8 mouse cellular contexts compared by ENCODE assay signal in the genomic region with DNA sequence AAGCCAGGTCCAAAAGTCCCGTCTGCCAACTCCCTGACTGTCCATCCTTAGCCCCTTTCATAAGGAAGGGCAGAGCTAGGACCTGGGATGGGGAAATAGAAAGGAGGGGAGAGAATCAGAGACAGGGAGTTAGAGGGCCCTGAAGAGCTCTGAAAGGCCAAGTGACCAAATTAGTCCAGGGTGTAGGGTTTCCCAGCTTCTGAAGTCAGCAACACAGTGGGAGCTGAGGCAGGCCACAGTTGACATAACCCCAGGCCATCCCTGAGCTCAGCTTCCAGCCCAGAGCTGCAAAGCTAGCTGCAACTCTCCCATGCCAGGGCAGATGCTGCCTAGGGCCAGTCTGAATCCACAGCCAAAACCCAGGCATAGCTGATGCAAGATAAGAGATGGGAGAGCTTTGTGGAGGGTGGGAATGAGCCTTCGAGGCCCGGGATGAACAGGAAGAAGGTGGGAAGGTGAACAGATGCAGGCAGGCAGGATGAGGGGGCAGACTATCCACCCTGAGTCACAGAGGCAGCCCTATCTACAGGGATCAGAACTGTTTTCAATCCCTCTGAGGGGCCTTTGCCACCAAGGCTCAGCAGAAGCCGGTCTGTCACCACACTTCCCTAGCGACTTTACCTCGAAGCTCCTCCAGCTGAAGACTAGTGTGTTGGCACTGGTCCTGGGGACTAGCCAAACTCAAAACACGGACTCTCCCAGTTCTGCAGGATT. TPM values are rescaled to one million over a fixed set of nuclear protein-coding genes. Genes with fewer than 3 reads are reported as not detected.
DNase-seq lines count a peak whose midpoint lies in the region; ATAC-seq and TF ChIP-seq lines count a peak whose summit lies in the region.

No protein-coding gene starts in this region.

- peaks cover 11% of the 10 kb centered on the region for H3K4me1 ChIP-seq in spleen, adult 2 months (ENCODE audit: control insufficient read depth, insufficient read depth, insufficient read length)
- H3K4me1 ChIP-seq in liver, embryonic 13.5 days (replicated peaks), result peaks cover 71% of the 10 kb centered on the region
- peaks cover 81% of the 10 kb centered on the region for H3K4me1 ChIP-seq in stomach, embryonic 16.5 days (ENCODE audit: control insufficient read depth, insufficient read depth, low read length)

- ATAC-seq in liver, embryonic 13.5 days (ENCODE audit: low read depth), result no peak
- ATAC-seq in stomach, embryonic 16.5 days (ENCODE audit: insufficient read depth, low FRiP score), result no peak

- H3K27ac ChIP-seq in spleen, adult 2 months (ENCODE audit: insufficient read depth, low read length), result no peak overlapping the region
- no peak overlapping the region for H3K27ac ChIP-seq in liver, embryonic 13.5 days
- H3K27ac ChIP-seq in stomach, embryonic 16.5 days (ENCODE audit: low read length), result peak overlapping the region; percentile 7; the same call in 1 of the 2 replicates

- no peaks in the 10 kb centered on the region for H3K9me3 ChIP-seq in liver, embryonic 13.5 days (replicated peaks)
- H3K9me3 ChIP-seq in stomach, embryonic 16.5 days (replicated peaks; ENCODE audit: control insufficient read depth, low read length), result no peaks in the 10 kb centered on the region

- peaks cover 16% of the 10 kb centered on the region for H3K27me3 ChIP-seq in spleen, adult 2 months (ENCODE audit: control insufficient read depth, insufficient read depth, low read length)
- peaks cover 77% of the 10 kb centered on the region for H3K27me3 ChIP-seq in liver, embryonic 13.5 days
- no peaks in the 10 kb centered on the region for H3K27me3 ChIP-seq in stomach, embryonic 16.5 days (ENCODE audit: control insufficient read depth, insufficient read depth, low read length)

- H3K4me2 ChIP-seq in liver, embryonic 13.5 days, result peak overlapping the region; percentile 78
- peak overlapping the region; percentile 88 for H3K4me2 ChIP-seq in stomach, embryonic 16.5 days (ENCODE audit: low read depth, low read length)

- 64% methylated on average over 7 of the region's 7 CpGs for WGBS in spleen, adult 2 months
- 26% methylated on average over 7 of the region's 7 CpGs for WGBS in liver, embryonic 13.5 days (ENCODE audit: insufficient replicate concordance)
- WGBS in stomach, embryonic 16.5 days, result 5% methylated on average over 7 of the region's 7 CpGs

- no peaks in the 10 kb centered on the region for H3K36me3 ChIP-seq in spleen, adult 2 months (ENCODE audit: control insufficient read depth, insufficient read depth, low read length)
- no peaks in the 10 kb centered on the region for H3K36me3 ChIP-seq in liver, embryonic 13.5 days
- no peaks in the 10 kb centered on the region for H3K36me3 ChIP-seq in stomach, embryonic 16.5 days (ENCODE audit: control insufficient read depth, insufficient read depth, low read length)

- DNase-seq in gastrocnemius, adult 18-20 months (ENCODE audit: low spot score), result peak; percentile 74
- no peak for DNase-seq in gastrocnemius, postnatal 10 days
- DNase-seq in spleen, adult 2 months (ENCODE audit: low read depth in 1 of 2, low spot score in 2 of 2), result no peak
- DNase-seq in spleen, adult 18-20 months, result no peak
- DNase-seq in liver, embryonic 13.5 days, result no peak
- no peak for DNase-seq in ovary, adult 18-20 months (ENCODE audit: low spot score)
- DNase-seq in thymus, postnatal 36 days, result no peak

- TF ChIP-seq POLR2A in spleen, adult 2 months (IDR thresholded peaks at IDR 0.05; ENCODE audit: low read depth, low read length), result no peak

- H3K4me3 ChIP-seq in spleen, adult 2 months (ENCODE audit: extremely low read depth, insufficient read depth, insufficient read length), result peak overlapping the region; percentile 10; the same call in 1 of the 2 replicates
- peak overlapping the region; percentile 33 for H3K4me3 ChIP-seq in liver, embryonic 13.5 days (replicated peaks)
- peak overlapping the region; percentile 84 for H3K4me3 ChIP-seq in stomach, embryonic 16.5 days (replicated peaks; ENCODE audit: low read length)

- no peak for TF ChIP-seq CTCF in spleen, adult 2 months (IDR thresholded peaks at IDR 0.05; ENCODE audit: extremely low read depth, insufficient read depth, insufficient read length, insufficient replicate concordance)

- peak overlapping the region; percentile 0; the same call in 1 of the 2 replicates for H3K9ac ChIP-seq in liver, embryonic 13.5 days
- peak overlapping the region; percentile 96 for H3K9ac ChIP-seq in stomach, embryonic 16.5 days (ENCODE audit: low read length)

RNA-seq across cellular contexts. Expression of a gene that starts 4.5 kb away (rescaled TPM):
- total RNA-seq in gastrocnemius, adult 18-20 months (2021), result 10 to 100 TPM; 32.1 to 35.5 TPM
- total RNA-seq in gastrocnemius, postnatal 10 days (2021), result 10 to 100 TPM; 29.6 to 35.5 TPM
- polyA plus RNA-seq in spleen, adult 2 months (2012; rRNA removed), result 12.3 and 13.5 TPM in 2 replicates
- 0.53 and 0.83 TPM in 2 replicates for polyA plus RNA-seq in liver, embryonic 13.5 days (2015; fragmentation: Nextera tagmentation; extraction: Ambion mirVana)
- 7.3 and 7.4 TPM in 2 replicates for polyA plus RNA-seq in stomach, embryonic 16.5 days (2015; fragmentation: Nextera tagmentation; extraction: Ambion mirVana)

RNA-seq across cellular contexts. Expression of a gene that starts 47.0 kb away (rescaled TPM):
- total RNA-seq in gastrocnemius, adult 18-20 months (2021), result under 1 TPM; 0.59 to 0.90 TPM
- 1 to 10 TPM; 2.3 to 4.0 TPM for total RNA-seq in gastrocnemius, postnatal 10 days (2021)
- polyA plus RNA-seq in spleen, adult 2 months (2012; rRNA removed), result 36.0 and 46.0 TPM in 2 replicates
- 2.7 and 3.2 TPM in 2 replicates for polyA plus RNA-seq in liver, embryonic 13.5 days (2015; fragmentation: Nextera tagmentation; extraction: Ambion mirVana)
- 7.9 and 8.6 TPM in 2 replicates for polyA plus RNA-seq in stomach, embryonic 16.5 days (2015; fragmentation: Nextera tagmentation; extraction: Ambion mirVana)

Comparison
In these comparisons a context has a peak if more than half of its experiments do, and no peak if none do; other contexts are left out.
1. H3K4me3 ChIP-seq: peak in every context shown above with its lines; median percentile 84 in stomach, embryonic 16.5 days; 33 in liver, embryonic 13.5 days; 10 in spleen, adult 2 months.